Mouse (Mus musculus) neural tube, embryonic 13.5 days (tissue): Measurements from ENCODE around the gene Cpne6. TPM values are rescaled to one million over a fixed set of nuclear protein-coding genes. Genes with fewer than 3 reads are reported as not detected.

Source experiments
- ATAC-seq: fragments of 200-750 bp; cut with Nextera tagmentation; 2 replicates; pipeline ENCODE4 v1.8.0; 2017; ENCODE audit warnings: low read depth, mild to moderate bottlenecking, moderate TSS enrichment, moderate library complexity
- H3K27ac ChIP-seq: fragments of 300-500 bp; sonication (generic); replicated peaks from 2 replicates; pipeline ENCODE4 v1.5.1; 2015; ENCODE audit warnings: moderate library complexity, mild to moderate bottlenecking, inconsistent platforms
- H3K27me3 ChIP-seq: fragments of 300-500 bp; sonication (generic); 2 replicates; pipeline ENCODE4 v1.6.1; 2015; ENCODE audit warnings: mild to moderate bottlenecking, inconsistent platforms
- H3K36me3 ChIP-seq: fragments of 300-500 bp; sonication (generic); 2 replicates; pipeline ENCODE4 v1.6.1; 2015; ENCODE audit warnings: mild to moderate bottlenecking, inconsistent platforms
- H3K4me1 ChIP-seq: fragments of 300-500 bp; sonication (generic); replicated peaks from 2 replicates; pipeline ENCODE4 v1.6.1; 2015; ENCODE audit warnings: inconsistent platforms
- H3K4me2 ChIP-seq: fragments of 300-500 bp; sonication (generic); 2 replicates; pipeline ENCODE4 v1.6.1; 2015; ENCODE audit warnings: inconsistent platforms, mild to moderate bottlenecking, moderate library complexity
- H3K4me3 ChIP-seq: fragments of 300-500 bp; sonication (generic); 2 replicates; pipeline ENCODE4 v1.5.1; 2015; ENCODE audit warnings: mild to moderate bottlenecking, inconsistent platforms
- H3K9ac ChIP-seq: fragments of 300-500 bp; sonication (generic); 2 replicates; pipeline ENCODE4 v1.6.1; 2015; ENCODE audit warnings: moderate library complexity, mild to moderate bottlenecking, inconsistent platforms
- H3K9me3 ChIP-seq: fragments of 300-500 bp; sonication (generic); 2 replicates; pipeline ENCODE4 v1.6.1; 2016; ENCODE audit warnings: inconsistent platforms
- WGBS: fragments of 180-500 bp; shearing (Covaris S2); methylation state at CpG from one replicate; pipeline ENCODE4 v1.1.7; 2015; 5-methylcytosine and 5-hydroxymethylcytosine counted together
- polyA plus RNA-seq: library from polyadenylated mRNA; unstranded; fragments of >200 nt; fragmentation: Nextera tagmentation; extraction: Ambion mirVana; gene quantifications from 2 replicates; pipeline ENCODE4 v1.2.1, GENCODE M21; 2015

Gene Cpne6
- polyA plus RNA-seq, 1 experiment from 2014 or later = 10.1 TPM

GRCm38 (mm10) chr14:55559799-55560201 lies 49.6 kb downstream of the Cpne6 start, which contains the start of gene Dcaf11:
TSS of gene Dcaf11 (plus strand) at chr14:55560006.
- peaks cover 28% of the 10 kb centered on the region for H3K4me1 ChIP-seq
- H3K9ac ChIP-seq = peak within 1 kb of the TSS; percentile 86
- H3K4me2 ChIP-seq = peak within 1 kb of the TSS; percentile 90
- ATAC-seq = peak; percentile 83
- peaks cover 22% of the 10 kb centered on the region for H3K36me3 ChIP-seq
- no peaks in the 10 kb centered on the region for H3K27me3 ChIP-seq
- peak within 1 kb of the TSS; percentile 98 for H3K27ac ChIP-seq
- WGBS = under 1% methylated on average over 27 of the region's 27 CpGs
- peak within 1 kb of the TSS; percentile 55 for H3K4me3 ChIP-seq
- H3K9me3 ChIP-seq = no peaks in the 10 kb centered on the region

- ATAC-seq = peak; percentile 98
- Histone ChIP-seq H3K4me3 (peak within 1 kb of the TSS; percentile 55), H3K4me2 (peak within 1 kb of the TSS; percentile 90), H3K27me3 (no peaks in the 10 kb centered on the region), H3K36me3 (peaks cover 29% of the 10 kb centered on the region), H3K9me3 (no peaks in the 10 kb centered on the region), H3K9ac (peak within 1 kb of the TSS; percentile 86), H3K4me1 (peaks cover 28% of the 10 kb centered on the region), H3K27ac (peak within 1 kb of the TSS; percentile 98)
- WGBS = under 1% methylated on average over 51 of the region's 51 CpGs
Measured at GRCm38 (mm10) chr14:55560202-55561073, 50.2 kb downstream of the Cpne6 start, which contains the start of gene A730061H03Rik. TSS of gene A730061H03Rik (minus strand) at chr14:55560406.

DNA sequence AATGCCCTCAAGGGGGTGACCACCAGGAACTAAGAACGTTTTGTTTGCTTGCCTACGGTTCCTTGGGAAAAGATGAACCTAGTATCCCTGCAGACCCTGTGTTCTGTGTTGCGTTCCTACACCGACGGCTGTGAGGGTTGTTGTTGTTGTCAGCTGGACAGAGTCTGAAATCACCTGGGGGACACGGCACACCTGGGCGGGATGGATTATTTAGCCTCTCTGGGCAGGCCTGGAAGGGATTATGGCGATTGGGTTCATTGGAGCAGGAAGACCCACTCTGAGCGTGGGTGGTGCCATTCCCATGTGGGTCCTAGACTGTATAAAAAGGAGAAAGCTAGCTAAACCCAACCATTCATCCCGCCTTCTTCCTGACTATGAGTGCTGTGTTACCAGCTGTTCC lies 51.6 kb downstream of the Cpne6 start:
- peak overlapping the region; percentile 55 for H3K4me3 ChIP-seq
- 0 out of 2 replicates have a peak overlapping the region, but pooled peaks have one; percentile 78 for H3K9ac ChIP-seq
- H3K27me3 ChIP-seq = no peaks in the 10 kb centered on the region
- peaks cover 28% of the 10 kb centered on the region for H3K4me1 ChIP-seq
- ATAC-seq = no peak
- peak overlapping the region; percentile 90 for H3K4me2 ChIP-seq
- no peak overlapping the region for H3K27ac ChIP-seq
- 86% methylated on average over 10 of the region's 10 CpGs for WGBS
- H3K9me3 ChIP-seq = no peaks in the 10 kb centered on the region
- H3K36me3 ChIP-seq = peaks cover 43% of the 10 kb centered on the region

DNA sequence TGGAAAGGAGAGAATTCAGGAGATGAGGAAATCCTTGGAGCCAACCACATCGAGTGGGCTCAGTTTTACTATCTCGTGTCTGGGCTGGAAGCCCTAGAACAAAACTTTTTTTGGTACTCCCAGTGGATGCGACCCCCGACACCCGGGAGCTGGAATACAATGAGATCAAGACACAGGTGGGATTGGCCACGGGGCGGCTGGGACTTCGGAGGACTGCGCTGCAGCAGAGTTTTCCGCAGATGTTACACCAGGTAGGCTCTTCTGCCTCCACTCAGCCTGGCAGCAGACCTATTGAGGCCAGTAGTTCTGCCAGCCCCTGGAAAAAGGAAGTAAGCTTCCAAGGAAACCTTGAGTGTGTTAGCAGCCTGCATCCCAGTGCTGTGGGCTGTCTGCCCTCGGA lies 53.0 kb downstream of the Cpne6 start:
- H3K36me3 ChIP-seq = peaks cover 57% of the 10 kb centered on the region
- no peak for ATAC-seq
- WGBS = 90% methylated on average over 11 of the region's 11 CpGs
- H3K27me3 ChIP-seq = no peaks in the 10 kb centered on the region
- no peak overlapping the region for H3K4me3 ChIP-seq
- H3K9ac ChIP-seq = no peak overlapping the region
- no peaks in the 10 kb centered on the region for H3K9me3 ChIP-seq
- H3K27ac ChIP-seq = no peak overlapping the region
- H3K4me2 ChIP-seq = no peak overlapping the region
- peaks cover 28% of the 10 kb centered on the region for H3K4me1 ChIP-seq

DNA sequence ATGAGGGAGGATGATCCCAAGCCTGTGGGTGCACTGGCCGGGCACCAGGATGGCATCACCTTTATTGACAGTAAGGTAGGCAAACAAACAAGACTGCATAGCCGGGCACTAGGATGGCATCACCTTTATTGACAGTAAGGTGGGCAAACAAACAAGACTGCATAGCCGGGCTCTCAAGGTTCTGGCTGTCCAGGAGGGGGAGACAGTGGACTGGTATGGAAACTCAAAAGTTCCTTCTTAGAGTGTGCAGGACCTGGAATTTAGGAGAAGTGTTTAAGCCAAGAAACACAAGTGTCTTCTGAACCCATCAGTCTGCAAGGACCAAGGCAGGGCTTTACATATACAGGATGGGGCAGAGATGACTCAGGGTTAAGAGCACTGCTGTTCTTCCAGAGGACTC lies 55.5 kb downstream of the Cpne6 start:
- peaks cover 19% of the 10 kb centered on the region for H3K4me1 ChIP-seq
- H3K4me2 ChIP-seq = no peak overlapping the region
- WGBS = 84% methylated on average over 3 of the region's 3 CpGs
- no peaks in the 10 kb centered on the region for H3K9me3 ChIP-seq
- H3K27ac ChIP-seq = no peak overlapping the region
- H3K27me3 ChIP-seq = no peaks in the 10 kb centered on the region
- peaks cover 82% of the 10 kb centered on the region for H3K36me3 ChIP-seq
- ATAC-seq = no peak
- H3K9ac ChIP-seq = no peak overlapping the region
- H3K4me3 ChIP-seq = no peak overlapping the region

Other genes with a start within 250 kb of the Cpne6 start
- gene Dhrs4, start 31.7 kb upstream of the Cpne6 start, polyA plus RNA-seq = 26.1 and 31.9 TPM in 2 replicates
- gene Carmil3, start 19.8 kb upstream of the Cpne6 start, polyA plus RNA-seq = 19.6 and 21.7 TPM in 2 replicates
- 0.07 TPM in 1 of 2 replicates, not detected in the other for gene Nrl, start 14.5 kb downstream of the Cpne6 start, polyA plus RNA-seq
- gene Pck2, start 29.8 kb downstream of the Cpne6 start, polyA plus RNA-seq = 18.7 and 20.3 TPM in 2 replicates
- 109 and 126 TPM in 2 replicates for gene Dcaf11, start 49.6 kb downstream of the Cpne6 start, polyA plus RNA-seq
- 0.59 TPM in 1 of 2 replicates, not detected in the other for gene A730061H03Rik, start 50.0 kb downstream of the Cpne6 start, polyA plus RNA-seq
- gene Fitm1, start 65.2 kb downstream of the Cpne6 start, polyA plus RNA-seq = 1.0 and 3.2 TPM in 2 replicates
- 167 and 179 TPM in 2 replicates for gene Psme1, start 67.7 kb downstream of the Cpne6 start, polyA plus RNA-seq
- gene Emc9, start 74.9 kb downstream of the Cpne6 start, polyA plus RNA-seq = 20.4 and 24.5 TPM in 2 replicates
- gene Psme2, start 80.7 kb downstream of the Cpne6 start, polyA plus RNA-seq = 178 and 199 TPM in 2 replicates
- 21.7 and 27.5 TPM in 2 replicates for gene Rnf31, start 81.3 kb downstream of the Cpne6 start, polyA plus RNA-seq
- gene Irf9, start 93.1 kb downstream of the Cpne6 start, polyA plus RNA-seq = 9.8 and 10.4 TPM in 2 replicates
- 17.4 and 17.6 TPM in 2 replicates for gene Rec8, start 107.6 kb downstream of the Cpne6 start, polyA plus RNA-seq
- 81.6 and 84.5 TPM in 2 replicates for gene Ipo4, start 125.5 kb downstream of the Cpne6 start, polyA plus RNA-seq
- 1.9 and 3.0 TPM in 2 replicates for gene Gm49378, start 127.5 kb downstream of the Cpne6 start, polyA plus RNA-seq
- gene Tm9sf1, start 133.4 kb downstream of the Cpne6 start, polyA plus RNA-seq = 60.0 and 61.2 TPM in 2 replicates
- gene Tssk4, start 139.7 kb downstream of the Cpne6 start, polyA plus RNA-seq = 0.30 and 0.31 TPM in 2 replicates
- gene Mdp1, start 150.1 kb downstream of the Cpne6 start, polyA plus RNA-seq = 68.6 and 70.4 TPM in 2 replicates
- gene Gmpr2, start 161.5 kb downstream of the Cpne6 start, polyA plus RNA-seq = 51.1 and 55.0 TPM in 2 replicates
- 551 and 603 TPM in 2 replicates for gene Nedd8, start 161.7 kb downstream of the Cpne6 start, polyA plus RNA-seq
- gene Tinf2, start 171.4 kb downstream of the Cpne6 start, polyA plus RNA-seq = 26.3 and 26.9 TPM in 2 replicates
- gene Tgm1, start 203.5 kb downstream of the Cpne6 start, polyA plus RNA-seq = 0.17 and 0.66 TPM in 2 replicates
- 50.6 and 53.2 TPM in 2 replicates for gene Rabggta, start 211.8 kb downstream of the Cpne6 start, polyA plus RNA-seq
- gene Dhrs1, start 235.2 kb downstream of the Cpne6 start, polyA plus RNA-seq = 90.0 and 95.0 TPM in 2 replicates
- gene Nop9, start 235.2 kb downstream of the Cpne6 start, polyA plus RNA-seq = 29.3 and 32.7 TPM in 2 replicates
- 0.24 TPM in 1 of 2 replicates, not detected in the other for gene Cideb, start 248.0 kb downstream of the Cpne6 start, polyA plus RNA-seq